Mouse (Mus musculus) liver, adult (tissue): ENCODE results near the gene Htra2.

Experiments
- GATA4 ChIP-seq: IDR thresholded peaks from 2 replicates; pipeline ENCODE4 v1.6.1; 2014; ENCODE audit warnings: mild to moderate bottlenecking, low read length; ENCODE audit not compliant: insufficient replicate concordance

Gene Htra2

DNA sequence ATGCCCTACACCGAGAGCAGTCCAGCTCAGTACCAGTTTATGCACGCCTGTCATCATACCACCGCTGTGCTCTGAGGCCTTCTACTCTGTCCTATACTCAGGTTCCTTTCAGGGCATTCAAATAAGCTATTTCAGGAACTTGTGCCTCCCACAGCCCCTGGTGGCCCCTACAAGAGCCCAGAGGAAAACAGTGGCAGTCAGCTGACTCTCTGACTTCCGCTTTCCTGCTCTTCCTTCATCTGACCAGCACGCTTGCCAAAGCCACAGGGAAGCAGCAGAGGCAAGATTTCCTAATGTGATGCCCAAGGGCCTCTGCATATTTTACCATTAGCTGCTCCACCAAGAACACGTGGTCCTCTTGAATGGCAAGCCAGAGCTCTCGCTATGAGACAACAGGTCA, 50.2 kb downstream of the Htra2 start:
- TF ChIP-seq GATA4 = no peak

DNA sequence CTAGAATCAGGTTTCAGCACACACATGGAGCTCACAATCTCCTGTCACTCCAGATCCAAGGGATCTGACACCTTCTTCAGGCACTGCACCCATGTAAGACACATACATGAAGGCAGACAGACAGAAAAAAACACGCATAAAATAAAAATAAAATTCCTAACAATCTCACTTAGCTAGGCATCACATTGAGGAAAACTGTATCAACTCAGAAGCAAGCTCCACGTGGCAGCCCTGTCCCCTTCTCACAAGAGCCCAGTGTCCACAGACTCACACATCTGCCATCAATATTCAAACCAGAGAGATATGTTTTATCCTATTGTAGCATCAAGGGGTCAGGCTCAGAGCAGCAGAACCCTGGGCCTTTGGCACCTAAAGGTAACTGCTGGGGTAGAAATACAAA, 50.8 kb downstream of the Htra2 start:
- TF ChIP-seq GATA4 = no peak

DNA sequence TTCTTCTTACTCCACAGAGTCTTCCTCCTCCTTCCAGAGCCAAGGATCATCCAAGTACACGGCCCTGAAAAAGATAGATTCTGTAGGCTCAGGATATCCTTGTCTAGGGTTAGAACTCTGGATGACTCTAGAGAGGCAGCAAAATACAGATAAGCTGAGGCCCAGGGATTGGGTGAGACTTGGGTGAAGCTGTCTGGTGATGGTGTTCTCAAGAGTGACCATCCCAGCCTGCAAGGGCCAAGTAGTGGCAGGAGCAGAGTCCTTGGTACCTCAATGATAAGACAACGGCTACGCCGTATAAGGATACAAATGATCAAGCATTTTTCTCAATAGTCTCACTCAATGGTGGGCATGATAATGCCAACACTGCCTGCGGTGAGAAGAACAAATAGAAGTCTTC, 51.2 kb downstream of the Htra2 start:
- no peak for TF ChIP-seq GATA4

DNA sequence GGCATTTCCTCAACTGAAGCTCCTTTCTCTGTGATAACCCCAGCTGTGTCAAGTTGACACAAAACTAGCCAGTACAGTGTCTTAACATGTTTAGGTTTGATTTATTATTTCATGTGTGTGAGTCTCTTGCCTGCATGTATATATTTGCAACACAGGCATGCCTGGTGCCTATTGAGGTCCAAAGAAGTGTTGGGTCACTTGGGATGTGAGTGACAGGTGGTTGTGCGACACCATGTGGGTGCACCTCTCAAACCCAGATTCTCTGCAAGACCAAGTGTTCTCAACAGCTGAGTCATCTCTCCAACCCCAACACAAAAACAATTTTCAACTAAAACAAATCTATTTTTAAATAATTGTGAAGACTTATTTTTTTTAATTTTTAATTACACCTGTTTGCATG, 52.0 kb downstream of the Htra2 start:
- TF ChIP-seq GATA4 = no peak
